Mouse (Mus musculus) duodenum, adult 2 months (tissue): Measurements from ENCODE around the gene Mcpt4. TPM values are rescaled to one million over a fixed set of nuclear protein-coding genes. Genes with fewer than 3 reads are reported as not detected.

Experiments used
- polyA plus RNA-seq: library from polyadenylated mRNA; depleted of rRNA; stranded (reverse); fragments of >200 nt; gene quantifications from 2 replicates; pipeline ENCODE4 v1.2.3, GENCODE M21; 2012; ENCODE audit warnings: low replicate concordance; rRNA removed

Gene Mcpt4
- 0.15 and 0.81 TPM in 2 replicates for polyA plus RNA-seq

GRCm38 (mm10) chr14:56062213-56062612, at the start of gene Mcpt4:
Gene Mcpt4, minus strand, starts transcription at chr14:56062313.

GRCm38 (mm10) chr14:56102386-56102785, 40.3 kb upstream of the Mcpt4 start, which contains the start of gene Ctsg:
Gene Ctsg, minus strand, starts transcription at chr14:56102574.

GRCm38 (mm10) chr14:56085167-56085566, 23.1 kb upstream of the Mcpt4 start, which contains the start of gene Mcpt8:
Gene Mcpt8, minus strand, starts transcription at chr14:56085273.

GRCm38 (mm10) chr14:56041792-56042191, 20.3 kb downstream of the Mcpt4 start, which contains the start of gene Mcpt2:
Gene Mcpt2, plus strand, starts transcription at chr14:56042041.

GRCm38 (mm10) chr14:56030395-56030794, 31.7 kb downstream of the Mcpt4 start, which contains the start of gene Mcpt9:
Gene Mcpt9, minus strand, starts transcription at chr14:56030495.

GRCm38 (mm10) chr14:56017671-56018070, 44.4 kb downstream of the Mcpt4 start, which contains the start of gene Mcpt1:
Gene Mcpt1, plus strand, starts transcription at chr14:56017971.

Other genes starting within 250 kb of the Mcpt4 start
- 10.9 and 11.1 TPM in 2 replicates for gene Nfatc4, start 239.2 kb downstream of the Mcpt4 start, polyA plus RNA-seq
- 1.6 TPM in 2 replicates for gene Nynrin, start 208.3 kb downstream of the Mcpt4 start, polyA plus RNA-seq
- 0.15 and 0.32 TPM in 2 replicates for gene Cbln3, start 177.9 kb downstream of the Mcpt4 start, polyA plus RNA-seq
- gene Khnyn, start 177.4 kb downstream of the Mcpt4 start, polyA plus RNA-seq, result 15.1 and 17.9 TPM in 2 replicates
- gene Sdr39u1, start 162.0 kb downstream of the Mcpt4 start, polyA plus RNA-seq, result 31.1 and 34.9 TPM in 2 replicates
- gene Cma1, start 117.6 kb downstream of the Mcpt4 start, polyA plus RNA-seq, result not detected in 2 replicates
- gene Cma2, start 111.3 kb downstream of the Mcpt4 start, polyA plus RNA-seq, result 0.12 TPM in 1 of 2 replicates, not detected in the other
- 5.8 and 12.7 TPM in 2 replicates for gene Mcpt1, start 44.3 kb downstream of the Mcpt4 start, polyA plus RNA-seq
- gene Mcpt9, start 31.8 kb downstream of the Mcpt4 start, polyA plus RNA-seq, result 0.05 TPM in 1 of 2 replicates, not detected in the other
- gene Mcpt2, start 20.3 kb downstream of the Mcpt4 start, polyA plus RNA-seq, result 0.43 and 1.5 TPM in 2 replicates
- not detected in 2 replicates for gene Mcpt8, start 23.0 kb upstream of the Mcpt4 start, polyA plus RNA-seq
- gene Ctsg, start 40.3 kb upstream of the Mcpt4 start, polyA plus RNA-seq, result not detected in 2 replicates
- gene Gzme, start 58.3 kb upstream of the Mcpt4 start, polyA plus RNA-seq, result not detected in 2 replicates
- gene Gzmd, start 70.3 kb upstream of the Mcpt4 start, polyA plus RNA-seq, result not detected in 2 replicates
- not detected in 2 replicates for gene Gzmg, start 97.3 kb upstream of the Mcpt4 start, polyA plus RNA-seq
- not detected in 2 replicates for gene Gzmn, start 112.3 kb upstream of the Mcpt4 start, polyA plus RNA-seq
- not detected in 2 replicates for gene Gzmf, start 149.1 kb upstream of the Mcpt4 start, polyA plus RNA-seq
- gene Gzmc, start 172.3 kb upstream of the Mcpt4 start, polyA plus RNA-seq, result not detected in 2 replicates
- gene Gzmb, start 199.9 kb upstream of the Mcpt4 start, polyA plus RNA-seq, result 3.8 and 9.8 TPM in 2 replicates